Mouse (Mus musculus) embryonic fibroblast, embryonic 13.5 days (primary cell): ENCODE results near the gene Enpp5.

Source experiments
- CTCF ChIP-seq: IDR thresholded peaks from 2 replicates; pipeline ENCODE4 v1.5.1; 2011; ENCODE audit warnings: mild to moderate bottlenecking, control low read depth, low read length, moderate library complexity, borderline replicate concordance; ENCODE audit not compliant: insufficient read depth
- POLR2A ChIP-seq: IDR thresholded peaks from 2 replicates; pipeline ENCODE4 v1.6.1; 2011; ENCODE audit warnings: low read depth, mild to moderate bottlenecking, control low read depth, low read length, moderate library complexity

- TF ChIP-seq CTCF, result no peak
- peak; percentile 51; the same call in 1 of the 2 replicates for TF ChIP-seq POLR2A
Measured at GRCm38 (mm10) chr17:44105287-44106138, 26.9 kb downstream of the Enpp5 start, which contains the start of gene Enpp4.
